Mouse (Mus musculus) gastrocnemius, postnatal 14 days (tissue): ENCODE measurements around the gene Deaf1. TPM values are rescaled to one million over a fixed set of nuclear protein-coding genes. Genes with fewer than 3 reads are reported as not detected.
"Not testable (repeated sequence)": the region's sequence is repeated elsewhere in the genome, so short reads cannot be mapped to it uniquely, and the experiment has no call there.

ENCODE experiments used
- DNase-seq: peaks from one replicate; pipeline ENCODE4 v3.0.0; 2021; ENCODE audit warnings: mixed read lengths
- intact Hi-C: fragments of 180-260 bp; cut with DNase I; formaldehyde crosslinking; loops from one replicate; pipeline ENCODE4 v1.15.1; 2025; ENCODE audit warnings: low total_unique reads
- total RNA-seq, 2 experiments: library from RNA; stranded (reverse); gene quantifications; 2 replicates each; pipeline ENCODE4 v1.2.3; 2021

Deaf1 gene
- total RNA-seq, 2 experiments from 2014 or later, result 15.5 to 18.9 TPM

GRCm38 (mm10) chr7:141268466-141269272 is 58.8 kb downstream of the Deaf1 start:
- no peak for DNase-seq
- intact Hi-C loops, result no loop called here

GRCm38 (mm10) chr7:141265739-141266561 is 61.5 kb downstream of the Deaf1 start, which contains the start of gene Irf7:
TSS of gene Irf7 (minus strand) at chr7:141266481.
- intact Hi-C loops, result no loop called here
- peak; percentile 50 for DNase-seq

- intact Hi-C loops, result no loop called here
- DNase-seq, result no peak
These were observed 62.1 kb downstream of the Deaf1 start for GRCm38 (mm10) chr7:141265411-141265738.

GRCm38 (mm10) chr7:141264761-141265410 is 62.6 kb downstream of the Deaf1 start:
- intact Hi-C loops, result loop anchor here (5.0 kb wide), 1 partner anchor 97 kb away; no protein-coding TSS in a partner anchor
- peak; percentile 37 for DNase-seq

- intact Hi-C loops, result loop anchor here (5.0 kb wide), 1 partner anchor 98 kb away; no protein-coding TSS in a partner anchor
These were observed 63.3 kb downstream of the Deaf1 start for GRCm38 (mm10) chr7:141264041-141264700.

GRCm38 (mm10) chr7:141263640-141264039 is 63.9 kb downstream of the Deaf1 start:
- DNase-seq, result no peak
- intact Hi-C loops, result loop anchor here (5.0 kb wide), 1 partner anchor 99 kb away; no protein-coding TSS in a partner anchor

More at GRCm38 (mm10) chr7:141264041-141264700, 63.3 kb downstream of the Deaf1 start:
- no peak for DNase-seq

GRCm38 (mm10) chr7:141261480-141261879 is 66.0 kb downstream of the Deaf1 start:
- DNase-seq, result no peak
- intact Hi-C loops, result loop anchor here (5.0 kb wide), 1 partner anchor 101 kb away; no protein-coding TSS in a partner anchor

GRCm38 (mm10) chr7:141256159-141256558 is 71.3 kb downstream of the Deaf1 start:
- intact Hi-C loops, result no loop called here

GRCm38 (mm10) chr7:141250486-141250885 is 77.0 kb downstream of the Deaf1 start:
- DNase-seq, intact Hi-C loops: not testable (repeated sequence)

More at GRCm38 (mm10) chr7:141256159-141256558, 71.3 kb downstream of the Deaf1 start:
- no peak for DNase-seq

Other genes starting within 250 kb of the Deaf1 start
- gene Pkp3, start 249.5 kb downstream of the Deaf1 start, total RNA-seq, result not detected
- gene Sigirr, start 227.1 kb downstream of the Deaf1 start, total RNA-seq, result 1 to 10 TPM; 2.8 to 3.2 TPM
- gene Ano9, start 209.9 kb downstream of the Deaf1 start, total RNA-seq, result not detected
- gene Ptdss2, start 205.3 kb downstream of the Deaf1 start, total RNA-seq, result 10 to 100 TPM; 15.5 to 21.9 TPM
- gene Rnh1, start 154.8 kb downstream of the Deaf1 start, total RNA-seq, result 10 to 100 TPM; 48.4 to 50.3 TPM
- 100 to 1,000 TPM; 193 to 209 TPM for gene Hras, start 133.7 kb downstream of the Deaf1 start, total RNA-seq
- 1 to 10 TPM; 2.2 to 2.4 TPM for gene Lrrc56, start 133.5 kb downstream of the Deaf1 start, total RNA-seq
- gene Lmntd2, start 113.6 kb downstream of the Deaf1 start, total RNA-seq, result not detected
- gene Rassf7, start 111.8 kb downstream of the Deaf1 start, total RNA-seq, result 1 to 10 TPM in 1 of 2 experiments, under 1 TPM in 1; 0.62 to 1.2 TPM
- gene Phrf1, start 98.9 kb downstream of the Deaf1 start, total RNA-seq, result 10 to 100 TPM; 23.2 to 24.4 TPM
- 1 to 10 TPM in 1 of 2 experiments, under 1 TPM in 1; 0.82 to 1.1 TPM for gene Irf7, start 61.2 kb downstream of the Deaf1 start, total RNA-seq
- gene Cdhr5, start 50.9 kb downstream of the Deaf1 start, total RNA-seq, result under 1 TPM; 0.44 to 0.59 TPM
- gene Sct, start 48.6 kb downstream of the Deaf1 start, total RNA-seq, result 1 to 10 TPM in 1 of 2 experiments, under 1 TPM in 1; 0.92 to 1.0 TPM
- gene Drd4, start 35.7 kb downstream of the Deaf1 start, total RNA-seq, result under 1 TPM; 0.31 to 0.33 TPM
- 10 to 100 TPM in 1 of 2 experiments, 1 to 10 TPM in 1; 9.1 to 11.1 TPM for gene Tmem80, start within 50 bp of the Deaf1 start, total RNA-seq
- 1 to 10 TPM; 1.8 to 3.3 TPM for gene Eps8l2, start 11.2 kb upstream of the Deaf1 start, total RNA-seq
- 100 to 1,000 TPM; 101 to 109 TPM for gene Taldo1, start 64.5 kb upstream of the Deaf1 start, total RNA-seq
- gene Gatd1, start 86.4 kb upstream of the Deaf1 start, total RNA-seq, result 1 to 10 TPM; 6.2 to 9.6 TPM
- gene Cend1, start 101.8 kb upstream of the Deaf1 start, total RNA-seq, result under 1 TPM; 0.47 to 0.82 TPM
- gene Slc25a22, start 110.2 kb upstream of the Deaf1 start, total RNA-seq, result 10 to 100 TPM; 14.8 to 32.4 TPM
- gene Pidd1, start 116.3 kb upstream of the Deaf1 start, total RNA-seq, result under 1 TPM; 0.55 to 0.75 TPM
- gene Rplp2, start 119.7 kb upstream of the Deaf1 start, total RNA-seq, result 100 to 1,000 TPM; 730 to 819 TPM
- 100 to 1,000 TPM; 188 to 332 TPM for gene Pnpla2, start 127.5 kb upstream of the Deaf1 start, total RNA-seq
- 10 to 100 TPM in 1 of 2 experiments, 1 to 10 TPM in 1; 6.5 to 14.3 TPM for gene Cracr2b, start 133.4 kb upstream of the Deaf1 start, total RNA-seq
- gene Cd151, start 139.7 kb upstream of the Deaf1 start, total RNA-seq, result 10 to 100 TPM; 79.8 to 82.0 TPM
- gene Polr2l, start 147.4 kb upstream of the Deaf1 start, total RNA-seq, result 10 to 100 TPM; 47.7 to 49.8 TPM
- 10 to 100 TPM; 15.3 TPM for gene Tspan4, start 147.6 kb upstream of the Deaf1 start, total RNA-seq
- gene Chid1, start 212.2 kb upstream of the Deaf1 start, total RNA-seq, result 10 to 100 TPM; 19.5 to 23.0 TPM
- 10 to 100 TPM; 37.2 to 41.6 TPM for gene Ap2a2, start 234.5 kb upstream of the Deaf1 start, total RNA-seq